11 mouse cellular contexts compared by ENCODE assay signal in the genomic region with DNA sequence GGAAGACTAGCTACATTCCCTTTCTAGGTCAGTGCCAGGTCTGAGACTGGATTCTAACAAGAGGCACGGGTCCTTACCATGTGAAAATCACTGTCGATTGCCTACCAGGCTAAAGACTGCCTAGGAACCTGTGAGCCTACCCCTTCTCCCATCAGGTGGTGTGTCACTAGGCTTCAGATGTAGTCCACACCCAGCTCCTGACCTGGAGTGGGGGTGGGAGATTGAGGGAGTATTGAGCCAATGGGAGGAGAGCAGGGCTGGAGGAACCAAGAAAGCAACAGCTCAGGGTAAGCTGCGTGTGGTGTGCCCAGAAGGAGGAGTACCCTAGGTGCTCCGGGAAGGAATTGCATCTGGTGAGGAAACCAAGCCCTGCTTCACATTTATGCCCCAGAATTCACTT. TPM values are rescaled to one million over a fixed set of nuclear protein-coding genes. Genes with fewer than 3 reads are reported as not detected.
DNase-seq lines count a peak whose midpoint lies in the region; ATAC-seq lines count a peak whose summit lies in the region.
"Had no signal": no experiment of that assay in that cellular context is flagged by ENCODE, and none has a peak within 500 bp of the region (broad histone marks: within the 10 kb centered on the region; RNA-seq: fewer than 3 reads in every experiment).

No protein-coding gene starts in this region.

- peaks cover 35% of the 10 kb centered on the region for H3K27me3 ChIP-seq in hindbrain, embryonic 10.5 days (ENCODE audit: insufficient read depth, poor library complexity, severe bottlenecking)
- H3K27me3 ChIP-seq in hindbrain, embryonic 11.5 days (ENCODE audit: control insufficient read depth, insufficient read depth, low read length) = no peaks in the 10 kb centered on the region
- H3K27me3 ChIP-seq in embryonic facial prominence, embryonic 14.5 days (replicated peaks; ENCODE audit: control insufficient read depth, insufficient read depth, low read length) = no peaks in the 10 kb centered on the region
- H3K27me3 ChIP-seq in hindbrain, embryonic 12.5 days = peaks cover 9% of the 10 kb centered on the region
- no peaks in the 10 kb centered on the region for H3K27me3 ChIP-seq in midbrain, embryonic 15.5 days (replicated peaks)
- H3K27me3 ChIP-seq: limb, embryonic 15.5 days had no signal

- no peak overlapping the region for H3K9ac ChIP-seq in hindbrain, embryonic 11.5 days (ENCODE audit: low read depth, low read length)
- H3K9ac ChIP-seq in embryonic facial prominence, embryonic 14.5 days (ENCODE audit: low read depth, low read length) = no peak overlapping the region
- 0 out of 2 replicates have a peak overlapping the region, but pooled peaks have one; percentile 1 for H3K9ac ChIP-seq in hindbrain, embryonic 12.5 days
- H3K9ac ChIP-seq in midbrain, embryonic 15.5 days = 0 out of 2 replicates have a peak overlapping the region, but pooled peaks have one; percentile 10
- H3K9ac ChIP-seq: limb, embryonic 15.5 days had no signal

- ATAC-seq in hindbrain, embryonic 11.5 days (ENCODE audit: low FRiP score) = no peak
- no peak for ATAC-seq in embryonic facial prominence, embryonic 14.5 days (ENCODE audit: low read depth)
- ATAC-seq in hindbrain, embryonic 12.5 days (ENCODE audit: low FRiP score) = 0 out of 2 replicates have a peak, but pooled peaks have one; percentile 6
- peak; percentile 15; the same call in 1 of the 2 replicates for ATAC-seq in midbrain, embryonic 15.5 days (replicated peaks)

- no peak overlapping the region for H3K4me2 ChIP-seq in hindbrain, embryonic 11.5 days (replicated peaks; ENCODE audit: low read depth, low read length)
- H3K4me2 ChIP-seq in embryonic facial prominence, embryonic 14.5 days (ENCODE audit: low read depth, low read length) = no peak overlapping the region
- H3K4me2 ChIP-seq in hindbrain, embryonic 12.5 days (replicated peaks) = peak overlapping the region; percentile 33; the same call in 1 of the 2 replicates
- H3K4me2 ChIP-seq in midbrain, embryonic 15.5 days = peak overlapping the region; percentile 1; the same call in 1 of the 2 replicates
- H3K4me2 ChIP-seq: limb, embryonic 15.5 days had no signal

- H3K9me3 ChIP-seq in hindbrain, embryonic 10.5 days = no peaks in the 10 kb centered on the region
- no peaks in the 10 kb centered on the region for H3K9me3 ChIP-seq in hindbrain, embryonic 11.5 days (ENCODE audit: control insufficient read depth, low read length)
- no peaks in the 10 kb centered on the region for H3K9me3 ChIP-seq in embryonic facial prominence, embryonic 14.5 days (ENCODE audit: control insufficient read depth, low read length)
- no peaks in the 10 kb centered on the region for H3K9me3 ChIP-seq in hindbrain, embryonic 12.5 days (replicated peaks)
- H3K9me3 ChIP-seq in midbrain, embryonic 15.5 days = no peaks in the 10 kb centered on the region
- H3K9me3 ChIP-seq: limb, embryonic 15.5 days had no signal

- H3K36me3 ChIP-seq in hindbrain, embryonic 10.5 days = peaks cover 72% of the 10 kb centered on the region
- H3K36me3 ChIP-seq in hindbrain, embryonic 11.5 days (ENCODE audit: control insufficient read depth, insufficient read depth, low read length) = no peaks in the 10 kb centered on the region
- H3K36me3 ChIP-seq in embryonic facial prominence, embryonic 14.5 days (ENCODE audit: control insufficient read depth, insufficient read depth, low read length) = peaks cover 86% of the 10 kb centered on the region
- H3K36me3 ChIP-seq in hindbrain, embryonic 12.5 days = peaks cover 47% of the 10 kb centered on the region
- H3K36me3 ChIP-seq in midbrain, embryonic 15.5 days (replicated peaks) = peaks cover 10% of the 10 kb centered on the region; the same call in 1 of the 2 replicates

- peaks cover 63% of the 10 kb centered on the region for H3K4me1 ChIP-seq in hindbrain, embryonic 10.5 days (replicated peaks)
- H3K4me1 ChIP-seq in hindbrain, embryonic 11.5 days (replicated peaks; ENCODE audit: control insufficient read depth, insufficient read depth, low read length) = peaks cover 28% of the 10 kb centered on the region
- peaks cover 16% of the 10 kb centered on the region for H3K4me1 ChIP-seq in embryonic facial prominence, embryonic 14.5 days (ENCODE audit: control insufficient read depth, insufficient read depth, low read length)
- H3K4me1 ChIP-seq in hindbrain, embryonic 12.5 days = peaks cover 55% of the 10 kb centered on the region
- H3K4me1 ChIP-seq in midbrain, embryonic 15.5 days = peaks cover 41% of the 10 kb centered on the region

- 0 out of 2 replicates have a peak overlapping the region, but pooled peaks have one; percentile 20 for H3K4me3 ChIP-seq in hindbrain, embryonic 10.5 days
- H3K4me3 ChIP-seq in hindbrain, embryonic 11.5 days (ENCODE audit: low read depth, low read length) = no peak overlapping the region
- no peak overlapping the region for H3K4me3 ChIP-seq in embryonic facial prominence, embryonic 14.5 days (ENCODE audit: low read depth, low read length)
- H3K4me3 ChIP-seq in hindbrain, embryonic 12.5 days = no peak overlapping the region
- H3K4me3 ChIP-seq in midbrain, embryonic 15.5 days = no peak overlapping the region
- H3K4me3 ChIP-seq: limb, embryonic 15.5 days had no signal

- H3K27ac ChIP-seq in hindbrain, embryonic 10.5 days = peak overlapping the region; percentile 80
- no peak overlapping the region for H3K27ac ChIP-seq in hindbrain, embryonic 11.5 days (ENCODE audit: low read depth, low read length)
- H3K27ac ChIP-seq in embryonic facial prominence, embryonic 14.5 days (replicated peaks; ENCODE audit: low read depth, low read length) = 0 out of 2 replicates have a peak overlapping the region, but pooled peaks have one; percentile 25
- H3K27ac ChIP-seq in hindbrain, embryonic 12.5 days = peak overlapping the region; percentile 84
- H3K27ac ChIP-seq in midbrain, embryonic 15.5 days = peak overlapping the region; percentile 55
- H3K27ac ChIP-seq: limb, embryonic 15.5 days had no signal

- DNase-seq in hindbrain, embryonic 10.5 days (ENCODE audit: low spot score) = no peak
- DNase-seq in hindbrain, embryonic 11.5 days (ENCODE audit: low spot score) = no peak
- DNase-seq in embryonic facial prominence, embryonic 14.5 days (ENCODE audit: low spot score) = no peak
- no peak for DNase-seq in thymus, adult 18-20 months
- no peak for DNase-seq in kidney, adult 8-10 months
- DNase-seq in cerebellum, adult 9-10 months = no peak
- DNase-seq: gastrocnemius, postnatal 36 days; heart, postnatal 36 days had no signal

- WGBS in hindbrain, embryonic 10.5 days = 65% methylated on average over 4 of the region's 4 CpGs
- WGBS in hindbrain, embryonic 11.5 days = 69% methylated on average over 4 of the region's 4 CpGs
- WGBS in embryonic facial prominence, embryonic 14.5 days = 62% methylated on average over 4 of the region's 4 CpGs
- WGBS in hindbrain, embryonic 12.5 days = 62% methylated on average over 4 of the region's 4 CpGs
- WGBS in midbrain, embryonic 15.5 days = 57% methylated on average over 4 of the region's 4 CpGs

RNA-seq across cellular contexts. Expression of gene Abcc3, which starts 21.2 kb away (rescaled TPM):
- polyA plus RNA-seq in hindbrain, embryonic 10.5 days (2016; fragmentation: Nextera tagmentation; extraction: Ambion mirVana) = 0.46 and 0.48 TPM in 2 replicates
- 0.57 and 0.94 TPM in 2 replicates for polyA plus RNA-seq in hindbrain, embryonic 11.5 days (2014; fragmentation: Nextera tagmentation; extraction: Ambion mirVana)
- polyA plus RNA-seq in embryonic facial prominence, embryonic 14.5 days (2014; fragmentation: Nextera tagmentation; extraction: Ambion mirVana) = 1.3 and 2.2 TPM in 2 replicates
- polyA plus RNA-seq in hindbrain, embryonic 12.5 days (2016; fragmentation: Nextera tagmentation; extraction: Ambion mirVana) = 0.81 and 1.2 TPM in 2 replicates
- 0.70 and 1.3 TPM in 2 replicates for polyA plus RNA-seq in midbrain, embryonic 15.5 days (2015; fragmentation: Nextera tagmentation; extraction: Ambion mirVana)

RNA-seq across cellular contexts. Expression of gene Cacna1g, which starts 60.0 kb away (rescaled TPM):
- polyA plus RNA-seq in hindbrain, embryonic 10.5 days (2016; fragmentation: Nextera tagmentation; extraction: Ambion mirVana) = 5.3 and 7.7 TPM in 2 replicates
- 10.9 and 19.3 TPM in 2 replicates for polyA plus RNA-seq in hindbrain, embryonic 11.5 days (2014; fragmentation: Nextera tagmentation; extraction: Ambion mirVana)
- polyA plus RNA-seq in embryonic facial prominence, embryonic 14.5 days (2014; fragmentation: Nextera tagmentation; extraction: Ambion mirVana) = 30.0 and 30.5 TPM in 2 replicates
- polyA plus RNA-seq in hindbrain, embryonic 12.5 days (2016; fragmentation: Nextera tagmentation; extraction: Ambion mirVana) = 19.1 and 21.4 TPM in 2 replicates
- 17.7 and 20.7 TPM in 2 replicates for polyA plus RNA-seq in midbrain, embryonic 15.5 days (2015; fragmentation: Nextera tagmentation; extraction: Ambion mirVana)

Comparison
In these comparisons a context has a peak if more than half of its experiments do, and no peak if none do; other contexts are left out.
1. ATAC-seq: peak in hindbrain, embryonic 12.5 days (single experiment) and midbrain, embryonic 15.5 days (single experiment); none in hindbrain, embryonic 11.5 days (single experiment) and embryonic facial prominence, embryonic 14.5 days (single experiment).
2. H3K4me2 ChIP-seq: peak in hindbrain, embryonic 12.5 days (single experiment) and midbrain, embryonic 15.5 days (single experiment); none in hindbrain, embryonic 11.5 days (single experiment) and embryonic facial prominence, embryonic 14.5 days (single experiment).
3. H3K9ac ChIP-seq: peak in hindbrain, embryonic 12.5 days (single experiment) and midbrain, embryonic 15.5 days (single experiment); none in hindbrain, embryonic 11.5 days (single experiment) and embryonic facial prominence, embryonic 14.5 days (single experiment).